Mouse (Mus musculus) cerebellum, postnatal 10 days (tissue): ENCODE results near the gene Wls.

Experiments
- DNase-seq, 2 experiments: peaks; one replicate each; pipeline ENCODE4 v3.0.0; 2021; ENCODE audit warnings: mixed read lengths in 2 of 2

Gene Wls

GRCm38 (mm10) chr3:159917328-159918090, 78.0 kb downstream of the Wls start:
- no peak for DNase-seq
